ENCODE assay signal across 10 mouse cellular contexts in genomic region chr13:24049267-24050034, GRCm38 (mm10). TPM values are rescaled to one million over a fixed set of nuclear protein-coding genes. Genes with fewer than 3 reads are reported as not detected.
DNase-seq lines count a peak whose midpoint lies in the region; ATAC-seq and TF ChIP-seq lines count a peak whose summit lies in the region.
"Had no signal": no experiment of that assay in that cellular context is flagged by ENCODE, and none has a peak within 500 bp of the region (broad histone marks: within the 10 kb centered on the region; RNA-seq: fewer than 3 reads in every experiment).

No protein-coding gene starts in this region.

- peaks cover 19% of the 10 kb centered on the region for H3K4me1 ChIP-seq in neural tube, embryonic 15.5 days

- H3K4me3 ChIP-seq in layer of hippocampus, adult 2 months: no peak overlapping the region
- H3K4me3 ChIP-seq in neural tube, embryonic 15.5 days (replicated peaks): no peak overlapping the region
- H3K4me3 ChIP-seq: myocyte had no signal

- H3K9ac ChIP-seq in neural tube, embryonic 15.5 days (replicated peaks): no peak overlapping the region

- WGBS in neural tube, embryonic 15.5 days: 71% methylated on average over 9 of the region's 9 CpGs

- peak overlapping the region; percentile 80 for H3K27ac ChIP-seq in layer of hippocampus, adult 2 months
- H3K27ac ChIP-seq in neural tube, embryonic 15.5 days (replicated peaks): peak overlapping the region; percentile 62

- no peak overlapping the region for H3K4me2 ChIP-seq in neural tube, embryonic 15.5 days

- H3K36me3 ChIP-seq in neural tube, embryonic 15.5 days: no peaks in the 10 kb centered on the region

- DNase-seq in lung, postnatal 36 days: peak; percentile 19
- no peak for DNase-seq in lung, adult 18-20 months
- peak; percentile 78 to 83 for DNase-seq in cerebellum, postnatal 10 days
- peak; percentile 78 to 82 for DNase-seq in layer of hippocampus, adult 2 months (ENCODE audit: low spot score in 2 of 2)
- DNase-seq in spleen, adult 12 weeks (ENCODE audit: low spot score): no peak
- no peak for DNase-seq in kidney, adult 18-20 months

- ATAC-seq in neural tube, embryonic 15.5 days (ENCODE audit: low FRiP score): peak; percentile 42; the same call in 1 of the 2 replicates
- ATAC-seq in inflammation-experienced regulatory T-cells, adult 6 months: no peak

- H3K27me3 ChIP-seq in neural tube, embryonic 15.5 days (replicated peaks): no peaks in the 10 kb centered on the region

- H3K9me3 ChIP-seq in neural tube, embryonic 15.5 days (replicated peaks): no peaks in the 10 kb centered on the region

- peak; percentile 44 for TF ChIP-seq CTCF in layer of hippocampus, adult 2 months (conservative IDR thresholded peaks at IDR 0.05)

RNA-seq across cellular contexts. Expression of gene Scgn, which starts 58.4 kb away (rescaled TPM):
- 1 to 10 TPM in 1 of 2 experiments, under 1 TPM in 1; 0.95 to 1.1 TPM for total RNA-seq in layer of hippocampus, adult 2 months (2021)
- polyA plus RNA-seq in neural tube, embryonic 15.5 days (2015; fragmentation: Nextera tagmentation; extraction: Ambion mirVana): 0.77 and 1.3 TPM in 2 replicates
- not detected for polyA plus RNA-seq in inflammation-experienced regulatory T-cells, adult 6 months (2017; shearing (Covaris generic))
- total RNA-seq: hematopoietic stem cell, adult 5-6 weeks had no signal
- polyA plus RNA-seq: myocyte had no signal

Comparison
In these comparisons a context has a peak if more than half of its experiments do, and no peak if none do; other contexts are left out.
1. DNase-seq: peak in lung, postnatal 36 days (single experiment), cerebellum, postnatal 10 days (2 of 2) and layer of hippocampus, adult 2 months (2 of 2); none in lung, adult 18-20 months (0 of 2), spleen, adult 12 weeks (single experiment) and kidney, adult 18-20 months (single experiment).